Mouse (Mus musculus) E14TG2a.4 (cell line): ENCODE results near the gene Celsr1.

Experiments used
- H3K27me3 ChIP-seq: 2 replicates; pipeline ENCODE4 v1.6.1; 2014; ENCODE audit warnings: low read length, control low read depth; ENCODE audit not compliant: insufficient read depth
- H3K36me3 ChIP-seq: 2 replicates; pipeline ENCODE4 v1.6.1; 2014; ENCODE audit warnings: low read length, control low read depth; ENCODE audit not compliant: insufficient read depth
- H3K4me1 ChIP-seq: replicated peaks from 2 replicates; pipeline ENCODE4 v1.6.1; 2014; ENCODE audit warnings: low read depth, low read length, control low read depth
- H3K4me3 ChIP-seq: replicated peaks from 2 replicates; pipeline ENCODE4 v1.5.1; 2014; ENCODE audit warnings: mild to moderate bottlenecking, low read length
- H3K9me3 ChIP-seq: 2 replicates; pipeline ENCODE4 v1.6.1; 2014; ENCODE audit warnings: low read length, control low read depth
- CTCF ChIP-seq: conservative IDR thresholded peaks from 2 replicates; pipeline ENCODE4 v1.5.1; 2014; ENCODE audit warnings: low read length
- NANOG ChIP-seq: IDR thresholded peaks from 2 replicates; pipeline ENCODE4 v1.6.1; 2014; ENCODE audit warnings: borderline replicate concordance, low read length, mixed read lengths
- POU5F1 ChIP-seq: IDR thresholded peaks from 2 replicates; pipeline ENCODE4 v1.6.1; 2014; ENCODE audit warnings: low read length, borderline replicate concordance

Celsr1 gene

GRCm38 (mm10) chr15:85975746-85976145, 57.8 kb downstream of the Celsr1 start:
- Histone ChIP-seq H3K4me3 (no peak overlapping the region), H3K36me3 (peaks cover 5% of the 10 kb centered on the region; the same call in 1 of the 2 replicates), H3K9me3 (no peaks in the 10 kb centered on the region), H3K27me3 (no peaks in the 10 kb centered on the region), H3K4me1 (peaks cover 6% of the 10 kb centered on the region; the same call in 1 of the 2 replicates)
- TF ChIP-seq NANOG (no peak), POU5F1 (no peak), CTCF (no peak)

- TF ChIP-seq CTCF (no peak), NANOG (no peak), POU5F1 (no peak)
- no peaks in the 10 kb centered on the region for H3K27me3 ChIP-seq
- H3K9me3 ChIP-seq = no peaks in the 10 kb centered on the region
- peaks cover 11% of the 10 kb centered on the region for H3K4me1 ChIP-seq
- H3K4me3 ChIP-seq = no peak overlapping the region
- H3K36me3 ChIP-seq = no peaks in the 10 kb centered on the region
Measured at GRCm38 (mm10) chr15:85971596-85971995, 62.0 kb downstream of the Celsr1 start.

DNA sequence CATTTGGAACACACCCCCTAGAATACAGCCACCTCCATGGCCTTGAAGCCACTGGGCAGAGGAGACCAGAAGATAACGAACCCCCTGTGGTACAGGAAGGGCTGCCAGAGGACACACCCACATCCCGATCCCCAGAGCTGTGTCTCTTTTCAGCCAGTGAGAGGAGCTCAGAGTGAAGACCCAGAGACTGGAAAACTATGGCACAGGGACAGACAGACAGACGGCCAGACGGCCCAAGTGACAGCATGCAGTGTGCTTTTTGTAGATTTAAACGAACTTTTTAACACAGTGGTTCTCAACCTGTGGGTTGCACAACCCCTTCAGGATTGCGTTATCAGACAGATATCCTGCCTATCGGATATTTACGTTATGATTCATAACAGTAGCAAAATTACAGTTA, 63.1 kb downstream of the Celsr1 start:
- no peaks in the 10 kb centered on the region for H3K27me3 ChIP-seq
- no peak overlapping the region for H3K4me3 ChIP-seq
- no peaks in the 10 kb centered on the region for H3K36me3 ChIP-seq
- TF ChIP-seq NANOG = no peak
- no peak for TF ChIP-seq POU5F1
- no peak for TF ChIP-seq CTCF
- peaks cover 11% of the 10 kb centered on the region for H3K4me1 ChIP-seq
- no peaks in the 10 kb centered on the region for H3K9me3 ChIP-seq

- TF ChIP-seq NANOG (no peak), POU5F1 (no peak), CTCF (no peak)
- H3K4me3 ChIP-seq = no peak overlapping the region
- no peaks in the 10 kb centered on the region for H3K36me3 ChIP-seq
- no peaks in the 10 kb centered on the region for H3K9me3 ChIP-seq
- no peaks in the 10 kb centered on the region for H3K27me3 ChIP-seq
- H3K4me1 ChIP-seq = peaks cover 11% of the 10 kb centered on the region
Measured at GRCm38 (mm10) chr15:85969707-85970153, 63.8 kb downstream of the Celsr1 start.

- TF ChIP-seq CTCF (no peak), NANOG (no peak), POU5F1 (no peak)
- no peak overlapping the region for H3K4me3 ChIP-seq
- no peaks in the 10 kb centered on the region for H3K27me3 ChIP-seq
- no peaks in the 10 kb centered on the region for H3K36me3 ChIP-seq
- H3K4me1 ChIP-seq = peaks cover 11% of the 10 kb centered on the region
- no peaks in the 10 kb centered on the region for H3K9me3 ChIP-seq
Measured at GRCm38 (mm10) chr15:85969291-85969690, 64.3 kb downstream of the Celsr1 start.

DNA sequence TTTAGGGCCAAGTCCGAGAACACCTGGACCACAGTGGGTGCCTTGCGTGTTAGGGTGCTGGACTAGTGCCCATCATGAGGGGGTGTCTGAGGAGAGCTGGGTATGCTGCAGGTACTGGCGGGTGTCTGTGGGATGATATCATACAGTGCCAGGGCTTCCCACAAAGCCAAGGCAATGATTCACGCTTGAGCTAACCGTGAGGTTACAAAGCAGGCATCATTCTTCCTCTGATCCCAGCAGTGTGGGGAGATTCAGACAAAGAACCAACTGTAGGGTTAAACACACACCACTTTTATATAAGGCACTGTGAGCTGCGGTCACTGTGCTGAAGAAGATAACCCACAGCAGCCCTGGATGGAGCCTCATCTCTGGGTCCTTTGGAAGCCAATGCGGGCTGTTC, 67.5 kb downstream of the Celsr1 start:
- Histone ChIP-seq H3K9me3 (no peaks in the 10 kb centered on the region), H3K36me3 (peaks cover 6% of the 10 kb centered on the region; the same call in 1 of the 2 replicates), H3K27me3 (no peaks in the 10 kb centered on the region), H3K4me3 (no peak overlapping the region), H3K4me1 (peaks cover 9% of the 10 kb centered on the region)
- TF ChIP-seq CTCF = no peak
- TF ChIP-seq NANOG = no peak
- TF ChIP-seq POU5F1 = no peak

DNA sequence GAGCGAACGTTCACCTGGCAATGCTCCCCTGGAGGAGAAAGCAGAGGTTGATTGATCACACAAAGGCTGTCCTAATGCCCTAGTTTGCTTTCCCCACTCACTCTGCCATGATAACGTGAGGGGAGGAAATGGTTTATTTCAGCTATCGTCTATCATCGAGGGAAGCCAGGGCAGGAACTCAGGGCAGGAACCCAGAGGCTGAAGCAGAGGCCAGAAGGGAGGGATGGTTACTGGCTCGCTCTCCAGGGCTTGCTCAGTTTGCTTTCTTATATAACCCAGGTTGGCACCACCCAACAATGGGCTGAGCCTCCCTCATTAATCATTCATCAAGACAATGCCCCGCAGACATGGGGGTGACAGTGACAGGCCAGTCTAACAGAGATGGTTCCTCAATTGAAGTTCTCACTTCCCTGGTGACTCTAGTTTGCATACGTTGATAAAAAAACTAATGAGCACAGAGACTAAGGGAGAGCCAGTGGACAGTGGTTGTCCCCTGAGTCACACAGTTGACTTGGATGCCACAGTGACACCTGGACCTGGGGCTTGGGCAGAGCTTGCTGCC, 70.2 kb downstream of the Celsr1 start:
- Histone ChIP-seq H3K4me1 (no peaks in the 10 kb centered on the region), H3K27me3 (no peaks in the 10 kb centered on the region), H3K36me3 (peaks cover 13% of the 10 kb centered on the region; the same call in 1 of the 2 replicates), H3K4me3 (no peak overlapping the region), H3K9me3 (no peaks in the 10 kb centered on the region)
- no peak for TF ChIP-seq NANOG
- TF ChIP-seq POU5F1 = no peak
- TF ChIP-seq CTCF = no peak

- TF ChIP-seq NANOG = no peak
- no peak for TF ChIP-seq POU5F1
- TF ChIP-seq CTCF = no peak
- Histone ChIP-seq H3K36me3 (peaks cover 13% of the 10 kb centered on the region; the same call in 1 of the 2 replicates), H3K9me3 (no peaks in the 10 kb centered on the region), H3K4me1 (no peaks in the 10 kb centered on the region), H3K4me3 (no peak overlapping the region), H3K27me3 (no peaks in the 10 kb centered on the region)
Measured at GRCm38 (mm10) chr15:85962691-85963090, 70.9 kb downstream of the Celsr1 start.

- Histone ChIP-seq H3K4me1 (no peaks in the 10 kb centered on the region), H3K36me3 (peaks cover 13% of the 10 kb centered on the region; the same call in 1 of the 2 replicates), H3K9me3 (no peaks in the 10 kb centered on the region)
Measured at GRCm38 (mm10) chr15:85961651-85962050, 71.9 kb downstream of the Celsr1 start.

More at GRCm38 (mm10) chr15:85961651-85962050, 71.9 kb downstream of the Celsr1 start:
- Histone ChIP-seq H3K27me3 (no peaks in the 10 kb centered on the region), H3K4me3 (no peak overlapping the region)
- no peak for TF ChIP-seq NANOG
